Mouse (Mus musculus): ENCODE measurements around the gene Zfp318. TPM values are rescaled to one million over a fixed set of nuclear protein-coding genes. Genes with fewer than 3 reads are reported as not detected.
A peak's percentile ranks its signal among the peaks of the same experiment; 100 is the strongest.

Zfp318 gene
- polyA plus RNA-seq, 1 experiment from 2014 or later = 17.7 TPM

GRCm38 (mm10) chr17:46452683-46453082 is 69.2 kb downstream of the Zfp318 start:
- no peak for ATAC-seq (ENCODE audit: insufficient number of reproducible peaks, insufficient read depth, low FRiP score, low TSS enrichment, low read depth)
- Histone ChIP-seq H3K36me3 (no peaks in the 10 kb centered on the region), H3K9me3 (no peaks in the 10 kb centered on the region; the same call in 1 of the 2 replicates), H3K4me3 (replicated peaks) (no peak overlapping the region), H3K4me2 (no peak overlapping the region), H3K9ac (replicated peaks) (no peak overlapping the region), H3K4me1 (replicated peaks) (peaks cover 34% of the 10 kb centered on the region), H3K27ac (no peak overlapping the region), H3K27me3 (peaks cover 64% of the 10 kb centered on the region)
- WGBS = 27% methylated on average over 5 of the region's 5 CpGs

GRCm38 (mm10) chr17:46453302-46453948 is 69.9 kb downstream of the Zfp318 start:
- Histone ChIP-seq H3K27me3 (peaks cover 71% of the 10 kb centered on the region), H3K4me2 (peak overlapping the region; percentile 91), H3K4me1 (replicated peaks) (peaks cover 34% of the 10 kb centered on the region), H3K27ac (no peak overlapping the region), H3K36me3 (no peaks in the 10 kb centered on the region), H3K9me3 (no peaks in the 10 kb centered on the region; the same call in 1 of the 2 replicates), H3K4me3 (replicated peaks) (peak overlapping the region; percentile 50; the same call in 1 of the 2 replicates), H3K9ac (replicated peaks) (no peak overlapping the region; the same call in 1 of the 2 replicates)
- no peak for ATAC-seq (ENCODE audit: insufficient number of reproducible peaks, insufficient read depth, low FRiP score, low TSS enrichment, low read depth)
- WGBS = 5% methylated on average over 13 of the region's 13 CpGs

- peaks cover 77% of the 10 kb centered on the region for H3K27me3 ChIP-seq
- ATAC-seq (ENCODE audit: insufficient number of reproducible peaks, insufficient read depth, low FRiP score, low TSS enrichment, low read depth) = no peak
- H3K36me3 ChIP-seq = no peaks in the 10 kb centered on the region
- WGBS = 2% methylated on average over 26 of the region's 26 CpGs
- H3K4me1 ChIP-seq (replicated peaks) = peaks cover 34% of the 10 kb centered on the region
- H3K27ac ChIP-seq = no peak overlapping the region
- peak overlapping the region; percentile 59 for H3K9ac ChIP-seq (replicated peaks)
- no peaks in the 10 kb centered on the region; the same call in 1 of the 2 replicates for H3K9me3 ChIP-seq
- peak overlapping the region; percentile 91 for H3K4me2 ChIP-seq
- peak overlapping the region; percentile 50 for H3K4me3 ChIP-seq (replicated peaks)
Observed at GRCm38 (mm10) chr17:46453970-46454411, 70.5 kb downstream of the Zfp318 start.

- WGBS = 2% methylated on average over 9 of the region's 9 CpGs
- peak overlapping the region; percentile 56 for H3K9ac ChIP-seq (replicated peaks)
- H3K4me3 ChIP-seq (replicated peaks) = peak overlapping the region; percentile 50
- ATAC-seq (ENCODE audit: insufficient number of reproducible peaks, insufficient read depth, low FRiP score, low TSS enrichment, low read depth) = no peak
- H3K36me3 ChIP-seq = no peaks in the 10 kb centered on the region
- H3K27me3 ChIP-seq = peaks cover 82% of the 10 kb centered on the region
- H3K4me1 ChIP-seq (replicated peaks) = peaks cover 34% of the 10 kb centered on the region
- no peak overlapping the region for H3K27ac ChIP-seq
- no peaks in the 10 kb centered on the region; the same call in 1 of the 2 replicates for H3K9me3 ChIP-seq
- H3K4me2 ChIP-seq = peak overlapping the region; percentile 91
Observed at GRCm38 (mm10) chr17:46454539-46454938, 71.0 kb downstream of the Zfp318 start.

GRCm38 (mm10) chr17:46455110-46455691 is 71.7 kb downstream of the Zfp318 start:
- peaks cover 34% of the 10 kb centered on the region for H3K4me1 ChIP-seq (replicated peaks)
- ATAC-seq (ENCODE audit: insufficient number of reproducible peaks, insufficient read depth, low FRiP score, low TSS enrichment, low read depth) = 0 out of 2 replicates have a peak, but pooled peaks have one; percentile 52
- H3K36me3 ChIP-seq = no peaks in the 10 kb centered on the region
- peak overlapping the region; percentile 56 for H3K9ac ChIP-seq (replicated peaks)
- WGBS = under 1% methylated on average over 29 of the region's 33 CpGs
- H3K4me3 ChIP-seq (replicated peaks) = peak overlapping the region; percentile 50
- peaks cover 84% of the 10 kb centered on the region for H3K27me3 ChIP-seq
- no peak overlapping the region for H3K27ac ChIP-seq
- no peaks in the 10 kb centered on the region; the same call in 1 of the 2 replicates for H3K9me3 ChIP-seq
- peak overlapping the region; percentile 91 for H3K4me2 ChIP-seq

GRCm38 (mm10) chr17:46457791-46458190 is 74.3 kb downstream of the Zfp318 start:
- Histone ChIP-seq H3K9me3 (no peaks in the 10 kb centered on the region), H3K9ac (replicated peaks) (no peak overlapping the region), H3K36me3 (no peaks in the 10 kb centered on the region), H3K4me3 (replicated peaks) (no peak overlapping the region), H3K27me3 (peaks cover 98% of the 10 kb centered on the region), H3K4me2 (no peak overlapping the region), H3K4me1 (replicated peaks) (peaks cover 41% of the 10 kb centered on the region), H3K27ac (no peak overlapping the region)
- WGBS = 9% methylated on average over 10 of the region's 10 CpGs
- ATAC-seq (ENCODE audit: insufficient number of reproducible peaks, insufficient read depth, low FRiP score, low TSS enrichment, low read depth) = no peak

GRCm38 (mm10) chr17:46458439-46458838 is 74.9 kb downstream of the Zfp318 start:
- Histone ChIP-seq H3K4me2 (no peak overlapping the region), H3K4me1 (replicated peaks) (peaks cover 34% of the 10 kb centered on the region), H3K9me3 (no peaks in the 10 kb centered on the region), H3K27me3 (peaks cover 93% of the 10 kb centered on the region), H3K36me3 (no peaks in the 10 kb centered on the region), H3K27ac (no peak overlapping the region), H3K9ac (replicated peaks) (no peak overlapping the region), H3K4me3 (replicated peaks) (no peak overlapping the region)
- 43% methylated on average over 3 of the region's 3 CpGs for WGBS
- ATAC-seq (ENCODE audit: insufficient number of reproducible peaks, insufficient read depth, low FRiP score, low TSS enrichment, low read depth) = no peak

GRCm38 (mm10) chr17:46460673-46461072 is 77.1 kb downstream of the Zfp318 start:
- WGBS = 1% methylated on average over 32 of the region's 32 CpGs
- H3K36me3 ChIP-seq = no peaks in the 10 kb centered on the region
- peak overlapping the region; percentile 45; the same call in 1 of the 2 replicates for H3K9ac ChIP-seq (replicated peaks)
- no peak for ATAC-seq (ENCODE audit: insufficient number of reproducible peaks, insufficient read depth, low FRiP score, low TSS enrichment, low read depth)
- no peak overlapping the region for H3K27ac ChIP-seq
- no peaks in the 10 kb centered on the region for H3K9me3 ChIP-seq
- peak overlapping the region; percentile 37 for H3K4me3 ChIP-seq (replicated peaks)
- H3K4me1 ChIP-seq (replicated peaks) = peaks cover 13% of the 10 kb centered on the region
- H3K4me2 ChIP-seq = peak overlapping the region; percentile 60
- peaks cover 80% of the 10 kb centered on the region for H3K27me3 ChIP-seq

- peak overlapping the region; percentile 37; the same call in 1 of the 2 replicates for H3K4me3 ChIP-seq (replicated peaks)
- H3K4me2 ChIP-seq = peak overlapping the region; percentile 60
- peak overlapping the region; percentile 45; the same call in 1 of the 2 replicates for H3K9ac ChIP-seq (replicated peaks)
- no peaks in the 10 kb centered on the region for H3K36me3 ChIP-seq
- 15% methylated on average over 8 of the region's 8 CpGs for WGBS
- ATAC-seq (ENCODE audit: insufficient number of reproducible peaks, insufficient read depth, low FRiP score, low TSS enrichment, low read depth) = no peak
- H3K27me3 ChIP-seq = peaks cover 74% of the 10 kb centered on the region
- H3K27ac ChIP-seq = no peak overlapping the region
- no peaks in the 10 kb centered on the region for H3K9me3 ChIP-seq
- H3K4me1 ChIP-seq (replicated peaks) = peaks cover 10% of the 10 kb centered on the region
Observed at GRCm38 (mm10) chr17:46461347-46461746, 77.8 kb downstream of the Zfp318 start.

GRCm38 (mm10) chr17:46462226-46462625 is 78.7 kb downstream of the Zfp318 start:
- Histone ChIP-seq H3K27ac (no peak overlapping the region), H3K9me3 (no peaks in the 10 kb centered on the region), H3K36me3 (no peaks in the 10 kb centered on the region), H3K27me3 (peaks cover 65% of the 10 kb centered on the region), H3K4me3 (replicated peaks) (no peak overlapping the region), H3K4me1 (replicated peaks) (peaks cover 10% of the 10 kb centered on the region), H3K9ac (replicated peaks) (no peak overlapping the region), H3K4me2 (no peak overlapping the region)
- 84% methylated on average over 5 of the region's 5 CpGs for WGBS
- ATAC-seq (ENCODE audit: insufficient number of reproducible peaks, insufficient read depth, low FRiP score, low TSS enrichment, low read depth) = no peak

GRCm38 (mm10) chr17:46467830-46468229 is 84.3 kb downstream of the Zfp318 start:
- Histone ChIP-seq H3K27me3 (peaks cover 11% of the 10 kb centered on the region), H3K4me2 (no peak overlapping the region), H3K27ac (no peak overlapping the region), H3K4me1 (replicated peaks) (peaks cover 8% of the 10 kb centered on the region; the same call in 1 of the 2 replicates), H3K9me3 (no peaks in the 10 kb centered on the region), H3K4me3 (replicated peaks) (no peak overlapping the region), H3K36me3 (no peaks in the 10 kb centered on the region), H3K9ac (replicated peaks) (no peak overlapping the region)
- ATAC-seq (ENCODE audit: insufficient number of reproducible peaks, insufficient read depth, low FRiP score, low TSS enrichment, low read depth) = no peak
- 68% methylated on average over 9 of the region's 9 CpGs for WGBS

Data from limb, embryonic 12.5 days (tissue).